Mouse (Mus musculus): ENCODE data around the gene Olfr829.
"Not testable (repeated sequence)": the region's sequence is repeated elsewhere in the genome, so short reads cannot be mapped to it uniquely, and the experiment has no call there.

DNA sequence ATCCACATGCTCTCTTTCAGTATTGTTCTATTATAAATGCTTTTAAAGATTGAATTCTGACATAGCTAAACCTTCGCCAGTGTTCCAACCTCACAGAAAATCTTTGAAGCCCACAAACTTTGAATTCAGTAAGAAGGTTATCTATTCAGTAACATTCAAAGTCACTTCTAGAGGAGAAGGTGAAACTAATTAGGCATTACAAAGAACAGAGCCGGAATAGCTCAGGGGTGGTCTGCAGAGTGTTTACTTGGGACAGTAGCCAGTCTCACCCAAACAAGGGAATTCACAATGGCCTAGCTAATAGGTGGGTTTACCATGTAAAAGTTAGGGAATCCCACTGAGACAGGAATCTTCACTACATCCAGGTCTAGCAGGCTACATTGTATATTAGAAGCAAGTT, 53.0 kb downstream of the Olfr829 start:
- not testable (repeated sequence) for TF ChIP-seq CTCF (IDR thresholded peaks at IDR 0.05; ENCODE audit: borderline replicate concordance, insufficient read depth, low read depth, low read length); POLR2A (IDR thresholded peaks at IDR 0.05; ENCODE audit: borderline replicate concordance, insufficient read depth, low read length)
